Mouse (Mus musculus) CH12.LX (cell line): Measurements from ENCODE around the gene Bcar1. TPM values are rescaled to one million over a fixed set of nuclear protein-coding genes. Genes with fewer than 3 reads are reported as not detected.

Experiments
- polyA plus RNA-seq: library from polyadenylated mRNA; unstranded; fragments of >175 nt; gene quantifications from 2 replicates; pipeline ENCODE4 v1.2.1, GENCODE M21; 2012; ENCODE audit warnings: low read depth; ENCODE audit not compliant: insufficient read length
- total RNA-seq, 2 experiments: library from RNA; depleted of rRNA; stranded (reverse); fragments of 300-350 nt in 1 of 2; fragments of >200 nt in 1 of 2; gene quantifications; 2 replicates each; pipeline ENCODE4 v1.2.3; 2012 to 2014

The Bcar1 gene
- total and polyA plus RNA-seq, 3 experiments = 0.97 to 2.1 (median 1.2) TPM

Other genes starting within 250 kb of the Bcar1 start
- gene Wdr59, start 221.7 kb downstream of the Bcar1 start, total RNA-seq (2012; rRNA removed) = 5.6 and 6.2 TPM in 2 replicates
- gene Wdr59, start 221.7 kb downstream of the Bcar1 start, total RNA-seq (2014; rRNA removed) = 6.8 and 8.1 TPM in 2 replicates
- 15.6 TPM in 2 replicates for gene Wdr59, start 221.7 kb downstream of the Bcar1 start, polyA plus RNA-seq
- gene Znrf1, start 207.7 kb downstream of the Bcar1 start, total RNA-seq (2012; rRNA removed) = 9.3 and 10.7 TPM in 2 replicates
- 9.5 and 11.6 TPM in 2 replicates for gene Znrf1, start 207.7 kb downstream of the Bcar1 start, total RNA-seq (2014; rRNA removed)
- gene Znrf1, start 207.7 kb downstream of the Bcar1 start, polyA plus RNA-seq = 21.2 and 25.3 TPM in 2 replicates
- 0.08 TPM in 1 of 2 replicates, not detected in the other for gene Ldhd, start 113.4 kb downstream of the Bcar1 start, total RNA-seq (2012; rRNA removed)
- gene Ldhd, start 113.4 kb downstream of the Bcar1 start, total RNA-seq (2014; rRNA removed) = not detected in 2 replicates
- gene Ldhd, start 113.4 kb downstream of the Bcar1 start, polyA plus RNA-seq = not detected in 2 replicates
- 8.0 and 9.2 TPM in 2 replicates for gene Zfp1, start 100.4 kb downstream of the Bcar1 start, total RNA-seq (2012; rRNA removed)
- gene Zfp1, start 100.4 kb downstream of the Bcar1 start, total RNA-seq (2014; rRNA removed) = 14.9 and 16.7 TPM in 2 replicates
- 14.5 and 15.4 TPM in 2 replicates for gene Zfp1, start 100.4 kb downstream of the Bcar1 start, polyA plus RNA-seq
- gene Ctrb1, start 52.8 kb downstream of the Bcar1 start, total RNA-seq (2012; rRNA removed) = not detected in 2 replicates
- gene Ctrb1, start 52.8 kb downstream of the Bcar1 start, total RNA-seq (2014; rRNA removed) = not detected in 2 replicates
- gene Ctrb1, start 52.8 kb downstream of the Bcar1 start, polyA plus RNA-seq = not detected in 2 replicates
- gene Cfdp1, start 110.5 kb upstream of the Bcar1 start, total RNA-seq (2012; rRNA removed) = 113 and 131 TPM in 2 replicates
- gene Cfdp1, start 110.5 kb upstream of the Bcar1 start, total RNA-seq (2014; rRNA removed) = 169 and 199 TPM in 2 replicates
- gene Cfdp1, start 110.5 kb upstream of the Bcar1 start, polyA plus RNA-seq = 210 and 286 TPM in 2 replicates
- 2.2 and 2.4 TPM in 2 replicates for gene Tmem170, start 132.9 kb upstream of the Bcar1 start, total RNA-seq (2012; rRNA removed)
- gene Tmem170, start 132.9 kb upstream of the Bcar1 start, total RNA-seq (2014; rRNA removed) = 2.1 and 2.5 TPM in 2 replicates
- gene Tmem170, start 132.9 kb upstream of the Bcar1 start, polyA plus RNA-seq = 1.2 and 1.6 TPM in 2 replicates
- not detected in 2 replicates for gene Chst5, start 166.6 kb upstream of the Bcar1 start, total RNA-seq (2012; rRNA removed)
- gene Chst5, start 166.6 kb upstream of the Bcar1 start, total RNA-seq (2014; rRNA removed) = not detected in 2 replicates
- gene Chst5, start 166.6 kb upstream of the Bcar1 start, polyA plus RNA-seq = not detected in 2 replicates
- gene Tmem231, start 190.1 kb upstream of the Bcar1 start, total RNA-seq (2012; rRNA removed) = 2.1 and 3.6 TPM in 2 replicates
- gene Tmem231, start 190.1 kb upstream of the Bcar1 start, total RNA-seq (2014; rRNA removed) = 3.1 and 3.5 TPM in 2 replicates
- 3.7 and 4.3 TPM in 2 replicates for gene Tmem231, start 190.1 kb upstream of the Bcar1 start, polyA plus RNA-seq
- 29.8 and 30.6 TPM in 2 replicates for gene Gabarapl2, start 196.9 kb upstream of the Bcar1 start, total RNA-seq (2012; rRNA removed)
- gene Gabarapl2, start 196.9 kb upstream of the Bcar1 start, total RNA-seq (2014; rRNA removed) = 49.4 and 61.0 TPM in 2 replicates
- gene Gabarapl2, start 196.9 kb upstream of the Bcar1 start, polyA plus RNA-seq = 39.3 and 42.1 TPM in 2 replicates
- 7.6 and 8.1 TPM in 2 replicates for gene Adat1, start 248.5 kb upstream of the Bcar1 start, total RNA-seq (2012; rRNA removed)
- 5.0 and 5.4 TPM in 2 replicates for gene Adat1, start 248.5 kb upstream of the Bcar1 start, total RNA-seq (2014; rRNA removed)
- gene Adat1, start 248.5 kb upstream of the Bcar1 start, polyA plus RNA-seq = 8.2 and 8.7 TPM in 2 replicates